Mouse (Mus musculus) ZHBTc4 (cell line): Measurements from ENCODE around the gene Mavs.
"Not testable (repeated sequence)": the region's sequence is repeated elsewhere in the genome, so short reads cannot be mapped to it uniquely, and the experiment has no call there.

ENCODE experiments used
- DNase-seq: peaks from one replicate; pipeline ENCODE4 v3.0.0-alpha.2; 2011; ENCODE audit warnings: low read depth, low spot score

Mavs gene

GRCm38 (mm10) chr2:131211026-131211615 lies 22.7 kb upstream of the Mavs start:
- no peak for DNase-seq

DNA sequence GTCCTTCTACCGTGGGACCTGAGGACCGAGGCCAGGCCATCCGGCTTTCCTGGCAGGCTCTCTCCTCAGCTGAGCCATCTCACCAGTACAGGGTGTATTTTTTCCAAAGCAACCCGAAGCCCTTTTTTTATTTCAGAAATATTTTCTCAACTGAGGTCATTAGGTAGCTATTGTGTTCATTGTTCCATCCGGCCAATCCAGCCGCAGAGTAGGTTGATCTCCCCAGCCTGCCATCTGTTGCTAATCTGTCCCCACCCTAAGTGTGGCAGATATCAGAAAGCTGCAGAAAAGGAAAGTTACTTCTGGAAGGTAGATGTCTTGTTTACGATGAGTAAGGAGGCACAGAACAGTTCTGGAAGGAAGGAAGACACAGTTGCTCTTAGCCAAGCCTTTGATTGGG lies 20.1 kb upstream of the Mavs start:
- DNase-seq = no peak

- no peak for DNase-seq
Observed at GRCm38 (mm10) chr2:131215941-131216858, 17.7 kb upstream of the Mavs start.

DNA sequence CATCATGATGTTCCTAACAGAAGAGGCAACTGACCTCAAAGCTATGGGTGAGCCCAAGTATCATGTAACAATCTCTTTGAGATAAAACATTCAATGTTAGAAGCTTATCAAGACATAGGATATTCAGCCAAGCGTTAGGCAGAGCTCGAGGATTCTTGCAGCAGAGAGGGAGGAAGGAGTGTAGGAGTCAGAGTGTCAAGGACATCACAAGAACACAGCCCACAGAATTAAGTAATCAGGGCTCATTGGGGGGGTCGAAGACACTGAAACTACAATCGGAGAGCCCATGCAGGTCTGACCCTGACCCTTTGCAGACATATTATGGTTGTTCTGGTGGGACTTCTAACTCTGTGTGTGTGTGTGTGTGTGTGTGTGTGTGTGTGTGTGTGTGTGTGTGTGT lies 13.8 kb upstream of the Mavs start:
- DNase-seq = no peak

GRCm38 (mm10) chr2:131221853-131222515 lies 11.9 kb upstream of the Mavs start:
- no peak for DNase-seq

DNA sequence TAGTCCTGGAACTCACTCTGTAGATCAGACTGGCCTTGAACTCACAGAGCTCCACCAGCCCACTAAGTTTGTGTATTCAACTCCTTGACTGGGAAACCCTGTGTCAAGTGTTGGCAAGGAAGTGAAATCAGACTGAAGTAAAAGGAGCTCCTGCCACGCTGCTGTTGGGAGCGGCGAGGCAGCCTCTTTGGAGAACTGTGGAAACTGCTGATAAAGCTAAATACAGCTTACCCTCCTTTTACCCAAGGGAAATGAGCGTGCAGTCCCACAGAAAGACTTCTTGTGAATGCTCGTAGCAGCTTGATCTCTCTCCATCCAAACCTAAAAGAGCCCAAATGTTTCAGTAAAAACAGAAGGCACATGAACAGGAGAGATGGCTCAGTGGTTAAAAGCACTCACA lies 11.3 kb upstream of the Mavs start:
- DNase-seq = no peak

DNA sequence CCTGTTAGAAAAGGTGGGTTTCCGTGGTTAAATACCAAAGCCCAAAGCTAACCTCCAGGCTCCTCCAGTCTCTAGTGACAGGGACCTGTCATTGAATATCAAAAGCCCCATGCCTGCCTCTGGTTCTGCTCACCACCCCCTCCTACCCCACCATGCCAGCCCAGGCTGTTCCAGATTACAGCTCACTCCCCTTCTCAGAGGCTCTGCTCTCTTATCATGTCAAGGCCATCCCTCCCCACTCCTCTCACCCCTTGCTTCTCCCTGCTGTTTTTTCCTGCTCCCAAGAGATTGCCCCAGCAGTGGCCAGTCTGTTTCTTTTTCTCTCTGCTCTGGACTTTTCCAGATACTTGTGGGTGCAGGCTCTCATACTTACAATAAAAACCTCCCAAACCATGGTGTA lies 10.3 kb upstream of the Mavs start:
- no peak for DNase-seq

- no peak for DNase-seq
Observed at GRCm38 (mm10) chr2:131225178-131225577, 8.7 kb upstream of the Mavs start.

DNA sequence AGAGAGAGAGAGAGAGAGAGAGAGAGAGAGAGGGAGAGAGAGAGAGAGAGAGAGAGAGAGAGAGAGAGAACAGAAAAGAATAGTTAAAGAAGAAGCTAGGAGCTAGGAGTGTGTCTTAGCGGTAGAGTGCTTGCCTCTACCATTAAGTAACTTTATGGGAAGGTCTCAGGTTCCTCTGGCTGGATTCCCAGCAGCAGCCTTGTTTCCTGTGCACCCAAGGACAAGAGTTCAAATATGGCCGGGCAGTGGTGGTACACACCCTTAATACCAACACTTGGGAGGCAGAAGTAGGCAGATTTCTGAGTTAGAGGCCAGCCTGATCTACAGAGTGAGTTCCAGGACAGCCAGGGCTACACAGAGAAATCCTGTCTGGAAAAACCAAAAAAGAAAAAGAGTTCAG lies 7.2 kb upstream of the Mavs start:
- not testable (repeated sequence) for DNase-seq

DNA sequence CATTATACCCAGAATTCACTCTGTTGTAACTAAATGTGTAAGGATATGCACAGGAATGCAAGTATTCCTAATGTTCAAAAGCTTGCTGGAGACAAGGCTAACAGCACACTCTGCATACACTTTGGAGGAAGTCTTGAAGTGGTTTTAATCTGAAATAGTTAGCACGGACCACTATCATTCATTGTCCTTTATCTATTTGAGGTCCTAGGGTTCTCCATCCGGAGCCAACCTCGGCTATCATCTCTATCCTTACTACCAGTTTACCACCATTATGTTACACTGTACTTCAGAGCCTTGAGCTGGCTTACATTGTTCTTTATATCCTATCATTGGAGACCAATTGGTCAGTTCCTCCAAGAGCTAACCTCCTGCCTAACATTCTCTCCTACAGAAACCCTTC lies 6.6 kb upstream of the Mavs start:
- no peak for DNase-seq

- DNase-seq = peak; percentile 87
Observed at GRCm38 (mm10) chr2:131232558-131232957, 1.3 kb upstream of the Mavs start.

GRCm38 (mm10) chr2:131234127-131234650 lies 326 bp downstream of the Mavs start:
- DNase-seq = no peak

- DNase-seq = peak; percentile 29
Observed at GRCm38 (mm10) chr2:131234970-131235635, 1.2 kb downstream of the Mavs start.

DNA sequence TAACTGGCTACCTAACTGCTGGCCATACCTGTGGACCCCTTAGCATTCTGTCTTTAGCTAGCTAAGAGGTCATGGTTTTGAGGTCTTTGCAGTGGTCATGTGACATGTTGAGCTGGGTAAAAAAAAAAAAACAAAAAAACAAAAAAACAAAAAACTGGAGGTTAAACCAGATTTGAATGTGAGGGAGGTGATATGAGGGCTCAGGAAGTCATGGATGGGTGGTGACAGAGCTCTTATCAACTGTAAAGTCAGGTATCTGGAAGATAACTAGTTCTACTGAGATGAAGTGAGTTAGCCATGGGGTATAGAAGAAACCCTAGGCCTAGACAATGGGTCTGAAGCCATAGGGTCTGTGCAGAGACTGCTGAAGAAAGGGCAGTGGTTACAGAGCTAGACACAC lies 8.3 kb downstream of the Mavs start:
- DNase-seq = no peak

DNA sequence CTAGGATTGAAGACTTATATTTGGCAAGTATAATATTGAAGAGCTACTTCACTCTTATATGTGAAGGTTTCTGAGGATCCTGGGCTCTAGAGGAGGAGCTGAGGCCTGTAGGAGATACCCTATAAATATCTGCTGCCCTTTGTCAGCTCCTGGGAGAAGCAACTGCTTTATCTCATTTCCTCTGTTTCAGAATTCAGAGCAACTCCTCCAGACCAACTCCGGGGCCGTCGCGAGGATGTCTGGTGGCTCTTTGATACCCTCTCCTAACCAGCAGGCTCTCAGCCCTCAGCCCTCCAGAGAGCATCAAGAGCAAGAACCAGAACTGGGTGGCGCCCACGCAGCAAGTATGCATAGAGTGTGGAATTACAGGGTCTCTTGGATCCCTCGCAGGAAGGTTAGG lies 9.1 kb downstream of the Mavs start:
- no peak for DNase-seq

GRCm38 (mm10) chr2:131253681-131254328 lies 19.9 kb downstream of the Mavs start:
- DNase-seq = peak; percentile 92

GRCm38 (mm10) chr2:131254329-131254713 lies 20.5 kb downstream of the Mavs start:
- no peak for DNase-seq

GRCm38 (mm10) chr2:131255738-131256137 lies 21.9 kb downstream of the Mavs start:
- peak; percentile 84 for DNase-seq

DNA sequence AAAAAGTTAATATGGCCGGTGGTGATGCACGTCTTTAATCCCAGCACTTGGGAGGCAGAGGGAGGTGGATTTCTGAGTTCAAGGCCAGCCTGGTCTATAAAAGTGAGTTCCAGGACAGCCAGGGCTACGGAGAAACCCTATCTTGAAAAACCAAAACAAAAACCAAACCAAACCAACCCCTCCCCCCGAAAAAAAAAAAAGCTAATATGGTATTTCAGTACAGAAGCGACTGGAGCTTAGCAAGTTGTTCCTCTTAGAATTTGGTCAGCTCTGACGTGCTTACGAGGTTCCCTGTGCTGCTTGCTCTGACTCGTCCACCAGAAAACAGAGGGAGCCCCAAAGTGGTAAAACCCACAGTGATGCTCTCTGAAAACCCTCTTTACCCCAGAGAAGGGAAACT lies 24.8 kb downstream of the Mavs start:
- DNase-seq = no peak

- DNase-seq = no peak
Observed at GRCm38 (mm10) chr2:131260544-131261307, 26.9 kb downstream of the Mavs start.
